Mouse (Mus musculus): ENCODE measurements around the gene Efl1. TPM values are rescaled to one million over a fixed set of nuclear protein-coding genes. Genes with fewer than 3 reads are reported as not detected.

The Efl1 gene
- polyA plus RNA-seq, 1 experiment = 5.8 TPM

DNA sequence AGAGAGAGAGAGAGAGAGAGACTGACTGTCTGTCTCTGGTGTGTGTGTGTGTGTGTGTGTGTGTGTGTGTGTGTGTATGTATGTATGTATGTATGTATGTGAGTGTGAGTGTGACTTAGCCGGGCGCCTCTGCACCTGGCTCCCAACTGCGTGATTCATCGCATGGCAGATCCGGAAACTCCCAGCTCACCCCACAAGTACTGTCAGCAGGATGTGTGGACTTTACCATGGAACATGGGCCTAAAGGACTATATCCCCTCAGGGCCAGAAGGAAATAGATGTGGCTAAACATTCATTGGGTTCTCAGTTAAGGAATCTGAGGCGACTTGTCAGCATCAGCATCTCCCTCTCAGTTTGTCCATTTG lies 649 bp downstream of the Efl1 start:
- Histone ChIP-seq H3K27me3 (replicated peaks; ENCODE audit: control insufficient read depth, insufficient read depth, low read length) (no peaks in the 10 kb centered on the region), H3K4me1 (ENCODE audit: control insufficient read depth, insufficient read depth, low read length) (no peaks in the 10 kb centered on the region; the same call in 1 of the 2 replicates), H3K36me3 (ENCODE audit: control insufficient read depth, insufficient read depth, low read length) (no peaks in the 10 kb centered on the region), H3K27ac (ENCODE audit: insufficient read depth, low read depth, low read length) (no peak overlapping the region), H3K4me3 (ENCODE audit: insufficient read depth, low read depth, low read length) (peak overlapping the region; percentile 70)
- peak; percentile 3 for DNase-seq
- no peak for TF ChIP-seq POLR2A (IDR thresholded peaks at IDR 0.05; ENCODE audit: low read depth, low read length)
- no peak for TF ChIP-seq CTCF (conservative IDR thresholded peaks at IDR 0.05; ENCODE audit: insufficient read depth, insufficient read length, low read depth, low read length)
- 5% methylated on average over 6 of the region's 6 CpGs for WGBS

DNA sequence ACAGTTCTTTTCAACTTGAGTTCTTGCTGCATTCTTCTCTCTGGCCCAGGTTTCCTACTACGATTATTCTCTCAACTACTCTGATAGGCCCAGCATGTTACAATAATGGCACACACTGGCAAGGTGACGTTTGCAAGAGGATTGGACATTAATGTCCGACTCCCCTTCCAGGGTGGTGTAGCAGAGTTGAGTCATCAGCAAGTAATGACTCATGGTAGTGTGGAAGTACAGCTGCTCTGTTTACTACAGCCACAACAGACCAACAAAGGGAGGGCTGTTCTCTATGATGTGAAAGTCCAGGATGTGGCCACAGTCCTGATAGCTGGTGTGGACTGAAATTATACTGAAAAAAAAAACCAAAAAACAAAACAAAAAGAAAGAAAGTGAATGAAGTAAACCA lies 16.2 kb downstream of the Efl1 start:
- WGBS = 73% methylated on average over 3 of the region's 3 CpGs

DNA sequence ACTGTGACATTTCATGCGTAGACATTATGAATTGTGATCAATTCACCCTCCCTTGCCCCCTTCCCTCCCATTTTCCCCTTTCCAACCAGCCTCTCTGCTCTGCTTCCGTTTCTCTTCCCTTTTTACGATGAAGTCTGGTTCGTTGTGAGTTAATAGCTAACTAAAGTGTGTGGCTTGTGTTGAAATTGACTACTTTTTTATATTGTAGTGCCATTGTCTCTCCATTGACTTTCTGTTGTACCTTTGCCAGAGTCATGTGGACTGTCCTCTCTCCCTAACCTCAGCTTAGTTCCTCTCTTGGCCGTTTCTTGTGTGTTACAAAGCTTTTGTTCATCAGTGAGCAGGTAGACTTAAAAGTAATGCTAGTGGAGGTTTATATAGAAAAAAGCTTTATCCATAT lies 27.6 kb downstream of the Efl1 start:
- Histone ChIP-seq H3K27me3 (replicated peaks; ENCODE audit: control insufficient read depth, insufficient read depth, low read length) (no peaks in the 10 kb centered on the region), H3K4me3 (ENCODE audit: insufficient read depth, low read depth, low read length) (no peak overlapping the region), H3K27ac (ENCODE audit: insufficient read depth, low read depth, low read length) (no peak overlapping the region), H3K4me1 (ENCODE audit: control insufficient read depth, insufficient read depth, low read length) (no peaks in the 10 kb centered on the region), H3K36me3 (ENCODE audit: control insufficient read depth, insufficient read depth, low read length) (no peaks in the 10 kb centered on the region; the same call in 1 of the 2 replicates)
- WGBS = 55% methylated on average over 5 of the region's 5 CpGs
- no peak for TF ChIP-seq CTCF (conservative IDR thresholded peaks at IDR 0.05; ENCODE audit: insufficient read depth, insufficient read length, low read depth, low read length)
- TF ChIP-seq POLR2A (IDR thresholded peaks at IDR 0.05; ENCODE audit: low read depth, low read length) = no peak
- no peak for DNase-seq

More for the DNA sequence above, 16.2 kb downstream of the Efl1 start:
- no peak for TF ChIP-seq POLR2A (IDR thresholded peaks at IDR 0.05; ENCODE audit: low read depth, low read length)
- TF ChIP-seq CTCF (conservative IDR thresholded peaks at IDR 0.05; ENCODE audit: insufficient read depth, insufficient read length, low read depth, low read length) = no peak
- DNase-seq = no peak
- no peaks in the 10 kb centered on the region for H3K4me1 ChIP-seq (ENCODE audit: control insufficient read depth, insufficient read depth, low read length)
- H3K4me3 ChIP-seq (ENCODE audit: insufficient read depth, low read depth, low read length) = no peak overlapping the region
- H3K36me3 ChIP-seq (ENCODE audit: control insufficient read depth, insufficient read depth, low read length) = peaks cover 7% of the 10 kb centered on the region
- H3K27me3 ChIP-seq (replicated peaks; ENCODE audit: control insufficient read depth, insufficient read depth, low read length) = no peaks in the 10 kb centered on the region
- H3K27ac ChIP-seq (ENCODE audit: insufficient read depth, low read depth, low read length) = no peak overlapping the region

DNA sequence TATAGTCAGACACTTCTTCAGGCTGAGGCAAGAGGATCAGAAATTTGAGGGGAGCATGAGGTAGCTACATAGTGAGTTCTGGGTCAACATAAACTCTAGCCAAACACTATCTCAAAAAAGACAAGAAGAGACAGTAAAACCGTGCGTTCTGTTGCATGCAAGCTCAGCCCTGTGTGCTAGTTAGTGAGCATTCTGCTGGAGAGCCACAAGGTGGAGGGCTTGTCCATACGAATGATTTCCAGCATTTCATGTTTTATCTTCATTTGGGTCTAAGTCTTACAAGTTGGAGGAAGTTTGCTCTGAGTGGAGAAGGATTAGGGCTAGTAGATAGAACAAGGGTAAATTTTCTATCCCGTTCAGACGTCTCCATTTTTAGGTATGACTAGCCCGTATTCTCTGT lies 28.4 kb downstream of the Efl1 start:
- whole genome bisulfite sequencing = 77% methylated on average over 6 of the region's 6 CpGs

DNA sequence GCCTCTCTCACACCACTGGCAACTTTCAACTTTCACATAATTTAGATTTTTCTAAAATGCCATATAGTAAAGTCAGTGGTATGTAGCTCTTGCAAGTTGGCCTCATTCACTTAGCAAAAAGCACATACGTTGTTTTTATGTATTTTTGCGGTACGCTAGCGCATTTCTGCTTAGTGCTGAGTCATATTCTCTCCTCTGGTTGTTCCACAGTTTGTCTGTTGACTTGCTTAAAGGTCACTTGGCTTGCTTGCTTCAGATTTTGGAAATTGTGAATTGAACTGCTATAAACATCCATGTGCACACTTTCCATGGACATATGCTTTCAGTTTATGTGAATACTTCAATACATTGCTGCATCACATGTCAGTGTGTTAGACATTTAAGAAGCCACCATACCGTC lies 31.5 kb downstream of the Efl1 start:
- Histone ChIP-seq H3K36me3 (ENCODE audit: control insufficient read depth, insufficient read depth, low read length) (peaks cover 4% of the 10 kb centered on the region), H3K4me1 (ENCODE audit: control insufficient read depth, insufficient read depth, low read length) (no peaks in the 10 kb centered on the region), H3K4me3 (ENCODE audit: insufficient read depth, low read depth, low read length) (no peak overlapping the region), H3K27me3 (replicated peaks; ENCODE audit: control insufficient read depth, insufficient read depth, low read length) (no peaks in the 10 kb centered on the region), H3K27ac (ENCODE audit: insufficient read depth, low read depth, low read length) (no peak overlapping the region)
- DNase-seq = no peak
- TF ChIP-seq CTCF (conservative IDR thresholded peaks at IDR 0.05; ENCODE audit: insufficient read depth, insufficient read length, low read depth, low read length) (no peak), POLR2A (IDR thresholded peaks at IDR 0.05; ENCODE audit: low read depth, low read length) (no peak)
- WGBS = 97% methylated on average over 5 of the region's 5 CpGs

More for the DNA sequence above, 28.4 kb downstream of the Efl1 start:
- no peak for DNase-seq
- Histone ChIP-seq H3K36me3 (ENCODE audit: control insufficient read depth, insufficient read depth, low read length) (peaks cover 1% of the 10 kb centered on the region; the same call in 1 of the 2 replicates), H3K27ac (ENCODE audit: insufficient read depth, low read depth, low read length) (no peak overlapping the region), H3K27me3 (replicated peaks; ENCODE audit: control insufficient read depth, insufficient read depth, low read length) (no peaks in the 10 kb centered on the region), H3K4me3 (ENCODE audit: insufficient read depth, low read depth, low read length) (no peak overlapping the region), H3K4me1 (ENCODE audit: control insufficient read depth, insufficient read depth, low read length) (no peaks in the 10 kb centered on the region)
- no peak for TF ChIP-seq POLR2A (IDR thresholded peaks at IDR 0.05; ENCODE audit: low read depth, low read length)
- no peak; the same call in 1 of the 2 replicates for TF ChIP-seq CTCF (conservative IDR thresholded peaks at IDR 0.05; ENCODE audit: insufficient read depth, insufficient read length, low read depth, low read length)

DNA sequence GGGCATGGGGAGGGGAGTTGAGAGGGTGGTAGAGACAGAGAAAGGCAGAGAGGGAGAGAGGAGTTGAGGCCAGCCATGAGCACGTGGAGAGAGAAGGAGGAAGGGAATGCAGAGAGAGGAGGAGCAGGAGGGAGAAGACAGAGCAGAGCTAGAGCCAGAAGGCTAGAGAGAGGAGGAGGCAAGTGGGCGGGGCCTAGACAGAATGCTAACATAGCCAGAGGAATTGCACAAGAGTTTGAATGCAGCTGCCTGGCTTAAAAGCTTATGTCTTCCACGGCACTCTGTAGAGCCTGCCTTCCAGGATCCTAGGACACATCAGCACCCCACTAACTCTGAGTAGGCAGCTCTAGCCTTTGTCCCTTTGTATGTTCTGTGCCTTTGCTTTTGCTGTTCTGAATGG lies 40.3 kb downstream of the Efl1 start:
- TF ChIP-seq POLR2A (IDR thresholded peaks at IDR 0.05; ENCODE audit: low read depth, low read length) = no peak
- WGBS = 56% methylated on average over 3 of the region's 3 CpGs
- Histone ChIP-seq H3K36me3 (ENCODE audit: control insufficient read depth, insufficient read depth, low read length) (0 out of 2 replicates have a peak, but pooled peaks cover 1% of the 10 kb centered on the region), H3K4me3 (ENCODE audit: insufficient read depth, low read depth, low read length) (no peak overlapping the region), H3K27me3 (replicated peaks; ENCODE audit: control insufficient read depth, insufficient read depth, low read length) (no peaks in the 10 kb centered on the region), H3K27ac (ENCODE audit: insufficient read depth, low read depth, low read length) (no peak overlapping the region), H3K4me1 (ENCODE audit: control insufficient read depth, insufficient read depth, low read length) (no peaks in the 10 kb centered on the region)
- DNase-seq = peak; percentile 27

DNA sequence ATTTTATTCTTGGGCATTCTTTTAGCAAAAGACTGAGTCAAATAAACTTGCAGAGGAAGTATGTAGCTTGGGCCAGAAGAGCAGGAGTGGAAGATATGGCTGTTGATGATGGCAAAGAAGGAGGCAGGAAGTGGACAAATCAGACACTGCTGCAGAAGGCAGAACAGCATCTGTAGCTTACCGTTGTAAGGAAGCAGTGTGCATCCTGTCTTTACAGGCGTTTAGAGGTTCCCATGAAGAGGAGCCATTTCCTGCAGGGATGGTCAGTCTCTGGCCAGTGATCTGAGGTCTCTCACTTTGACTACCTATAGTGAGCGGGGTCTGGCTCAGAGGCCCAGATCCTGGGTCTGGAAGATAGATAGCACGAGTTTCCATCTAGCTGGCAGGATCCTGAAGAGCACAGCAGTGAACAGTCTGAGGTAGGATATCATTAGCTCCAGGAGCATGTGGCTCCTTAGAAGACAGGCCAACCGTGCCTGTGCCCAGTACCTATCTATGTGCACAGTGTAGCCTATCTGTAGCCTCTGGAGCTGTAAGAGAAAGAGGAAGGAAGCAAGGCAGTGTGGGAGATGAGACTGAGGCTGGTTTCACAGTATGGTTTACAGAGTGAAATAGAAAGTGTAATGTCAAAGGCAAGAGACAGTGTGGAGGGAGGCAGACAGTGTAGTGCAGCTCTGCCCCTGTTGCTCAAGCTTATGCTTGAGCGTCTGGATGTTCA lies 42.8 kb downstream of the Efl1 start:
- no peak for DNase-seq
- H3K4me3 ChIP-seq (ENCODE audit: insufficient read depth, low read depth, low read length) = no peak overlapping the region
- no peak overlapping the region for H3K27ac ChIP-seq (ENCODE audit: insufficient read depth, low read depth, low read length)
- TF ChIP-seq CTCF (conservative IDR thresholded peaks at IDR 0.05; ENCODE audit: insufficient read depth, insufficient read length, low read depth, low read length) (no peak), POLR2A (IDR thresholded peaks at IDR 0.05; ENCODE audit: low read depth, low read length) (no peak)
- 74% methylated on average over 6 of the region's 6 CpGs for WGBS
- H3K36me3 ChIP-seq (ENCODE audit: control insufficient read depth, insufficient read depth, low read length) = 0 out of 2 replicates have a peak, but pooled peaks cover 1% of the 10 kb centered on the region
- no peaks in the 10 kb centered on the region for H3K27me3 ChIP-seq (replicated peaks; ENCODE audit: control insufficient read depth, insufficient read depth, low read length)
- no peaks in the 10 kb centered on the region for H3K4me1 ChIP-seq (ENCODE audit: control insufficient read depth, insufficient read depth, low read length)
